Mouse (Mus musculus): ENCODE data around the gene Tfap2e. TPM values are rescaled to one million over a fixed set of nuclear protein-coding genes. Genes with fewer than 3 reads are reported as not detected.

The Tfap2e gene
- polyA plus RNA-seq, 1 experiment from 2014 or later, result 0.75 TPM

DNA sequence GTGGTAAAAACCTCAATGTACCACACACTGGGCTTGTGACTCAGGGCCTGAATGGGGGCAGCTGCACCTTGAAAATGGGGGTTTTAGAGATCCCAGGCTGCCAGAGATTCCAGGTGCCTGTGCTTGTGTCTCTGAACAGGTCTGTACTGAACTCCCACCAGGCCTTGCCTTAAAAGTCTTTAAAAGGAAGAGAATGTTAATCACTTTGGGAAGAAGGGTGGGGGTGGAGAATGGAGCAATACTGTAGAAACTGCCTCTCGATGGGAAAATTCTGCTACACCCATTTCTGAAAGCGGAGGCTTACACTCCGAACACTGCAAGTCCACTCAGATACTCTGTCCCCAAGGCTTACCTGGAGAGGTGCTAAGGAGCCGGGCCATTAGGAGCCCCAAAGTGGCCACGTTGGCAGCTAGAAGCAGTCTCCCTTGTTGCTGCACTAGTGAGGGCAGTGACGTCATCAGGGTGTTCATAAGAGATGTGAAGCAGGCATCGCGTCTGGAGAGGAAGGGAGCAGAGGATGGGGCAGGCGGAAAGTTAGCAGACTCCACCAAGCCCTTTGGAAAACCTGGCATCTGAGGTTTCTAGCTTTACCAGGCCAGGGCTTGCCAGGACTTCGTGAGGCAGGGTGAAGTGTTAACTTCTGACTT, 10.3 kb upstream of the Tfap2e start:
- H3K4me2 ChIP-seq (ENCODE audit: low read length), result no peak overlapping the region
- H3K4me3 ChIP-seq (replicated peaks; ENCODE audit: low read length), result no peak overlapping the region
- H3K27me3 ChIP-seq (replicated peaks; ENCODE audit: control insufficient read depth, insufficient read depth, low read length), result no peaks in the 10 kb centered on the region
- H3K9ac ChIP-seq (replicated peaks; ENCODE audit: low read depth, low read length), result no peak overlapping the region
- 73% methylated on average over 10 of the region's 10 CpGs for WGBS
- no peaks in the 10 kb centered on the region for H3K9me3 ChIP-seq (ENCODE audit: control insufficient read depth, low read length)
- ATAC-seq, result no peak
- H3K27ac ChIP-seq (ENCODE audit: low read length), result no peak overlapping the region
- H3K36me3 ChIP-seq (ENCODE audit: control insufficient read depth, insufficient read depth), result peaks cover 19% of the 10 kb centered on the region
- peaks cover 40% of the 10 kb centered on the region for H3K4me1 ChIP-seq (replicated peaks; ENCODE audit: control insufficient read depth, insufficient read depth, low read length)

DNA sequence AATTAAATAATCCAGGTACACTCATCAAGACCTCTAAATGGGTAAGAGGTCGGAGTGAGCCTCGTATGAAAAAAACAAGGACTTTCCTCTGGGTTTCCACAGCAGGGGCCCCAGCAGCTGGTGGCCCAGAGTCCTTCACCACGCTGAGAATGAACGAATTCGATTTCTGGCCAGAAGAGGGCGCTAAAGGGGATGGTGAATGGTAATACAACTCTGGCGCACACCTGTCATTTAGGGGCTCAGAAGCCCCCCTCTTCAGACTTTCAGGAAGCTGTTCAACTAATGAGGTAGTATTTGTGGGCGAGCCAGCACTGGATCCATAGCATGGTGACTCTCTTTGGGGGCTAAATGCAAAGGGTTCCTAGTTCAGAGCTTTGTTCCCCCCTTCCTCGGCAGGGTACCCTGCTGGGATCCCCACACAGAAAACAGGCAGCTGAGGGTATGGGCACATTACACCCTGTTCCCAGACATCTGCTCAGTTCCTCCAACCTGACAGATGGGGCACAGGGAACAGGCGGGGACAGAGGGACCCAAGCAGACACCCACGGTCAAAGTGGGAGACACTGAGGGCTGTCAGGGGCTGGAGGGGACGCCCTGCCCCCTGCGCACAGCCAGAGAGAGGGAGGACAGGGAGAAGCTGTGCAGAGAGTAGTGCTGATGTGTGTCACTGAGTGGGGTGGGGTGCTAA, 9.6 kb upstream of the Tfap2e start:
- no peak overlapping the region for H3K27ac ChIP-seq (ENCODE audit: low read length)
- ATAC-seq, result peak; percentile 18
- no peak overlapping the region for H3K4me3 ChIP-seq (replicated peaks; ENCODE audit: low read length)
- H3K36me3 ChIP-seq (ENCODE audit: control insufficient read depth, insufficient read depth), result peaks cover 19% of the 10 kb centered on the region
- peaks cover 33% of the 10 kb centered on the region for H3K4me1 ChIP-seq (replicated peaks; ENCODE audit: control insufficient read depth, insufficient read depth, low read length)
- H3K9me3 ChIP-seq (ENCODE audit: control insufficient read depth, low read length), result no peaks in the 10 kb centered on the region
- WGBS, result 28% methylated on average over 13 of the region's 13 CpGs
- H3K27me3 ChIP-seq (replicated peaks; ENCODE audit: control insufficient read depth, insufficient read depth, low read length), result 0 out of 2 replicates have a peak, but pooled peaks cover 2% of the 10 kb centered on the region
- H3K9ac ChIP-seq (replicated peaks; ENCODE audit: low read depth, low read length), result no peak overlapping the region
- no peak overlapping the region for H3K4me2 ChIP-seq (ENCODE audit: low read length)

DNA sequence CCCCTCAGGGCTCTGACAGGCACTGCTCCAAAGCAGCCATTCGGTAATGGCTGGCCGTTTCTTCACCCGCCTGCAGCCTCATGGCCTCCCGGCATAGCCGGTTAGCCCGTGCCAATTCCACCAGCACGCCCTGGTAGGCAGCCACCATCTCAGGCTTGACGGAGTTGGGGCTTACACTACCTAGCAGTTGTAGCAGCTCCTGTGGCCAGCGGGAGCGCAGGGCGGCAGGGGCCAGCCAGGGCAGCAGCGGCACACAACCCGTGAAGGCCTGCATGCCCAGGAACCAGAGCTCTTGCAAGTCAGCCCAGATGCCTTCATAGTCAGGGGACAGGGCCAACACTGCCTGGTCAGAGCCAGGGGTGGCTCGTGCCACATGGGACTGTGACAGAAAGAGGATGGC, 8.8 kb upstream of the Tfap2e start:
- Histone ChIP-seq H3K4me3 (replicated peaks; ENCODE audit: low read length) (no peak overlapping the region), H3K36me3 (ENCODE audit: control insufficient read depth, insufficient read depth) (peaks cover 19% of the 10 kb centered on the region), H3K4me2 (ENCODE audit: low read length) (no peak overlapping the region), H3K9me3 (ENCODE audit: control insufficient read depth, low read length) (no peaks in the 10 kb centered on the region), H3K4me1 (replicated peaks; ENCODE audit: control insufficient read depth, insufficient read depth, low read length) (peaks cover 25% of the 10 kb centered on the region), H3K27me3 (replicated peaks; ENCODE audit: control insufficient read depth, insufficient read depth, low read length) (peaks cover 4% of the 10 kb centered on the region; the same call in 1 of the 2 replicates), H3K9ac (replicated peaks; ENCODE audit: low read depth, low read length) (no peak overlapping the region), H3K27ac (ENCODE audit: low read length) (no peak overlapping the region)
- ATAC-seq, result no peak
- WGBS, result 85% methylated on average over 14 of the region's 14 CpGs

DNA sequence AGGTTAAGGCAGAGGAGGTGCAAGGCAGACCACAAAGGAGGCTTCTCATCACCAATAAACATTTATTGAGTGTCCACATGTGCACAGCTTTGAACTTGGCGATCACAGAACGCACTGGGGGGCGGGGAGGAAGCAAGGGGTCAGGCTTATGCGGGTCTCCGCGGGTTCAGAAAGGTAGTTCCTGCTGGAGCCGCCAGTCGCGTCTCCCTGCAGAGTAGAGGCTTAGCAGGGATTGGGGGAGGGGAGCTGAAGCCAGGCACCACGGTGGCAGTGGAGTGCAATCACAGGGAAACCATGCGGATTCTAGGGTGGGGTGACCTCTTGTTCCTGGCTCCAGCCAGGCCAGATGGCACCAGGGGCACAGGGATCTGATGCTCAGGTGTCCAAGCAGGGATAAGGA, 7.7 kb upstream of the Tfap2e start:
- Histone ChIP-seq H3K36me3 (ENCODE audit: control insufficient read depth, insufficient read depth) (peaks cover 19% of the 10 kb centered on the region), H3K4me3 (replicated peaks; ENCODE audit: low read length) (no peak overlapping the region), H3K4me2 (ENCODE audit: low read length) (no peak overlapping the region), H3K9me3 (ENCODE audit: control insufficient read depth, low read length) (no peaks in the 10 kb centered on the region), H3K9ac (replicated peaks; ENCODE audit: low read depth, low read length) (no peak overlapping the region), H3K27me3 (replicated peaks; ENCODE audit: control insufficient read depth, insufficient read depth, low read length) (peaks cover 11% of the 10 kb centered on the region), H3K27ac (ENCODE audit: low read length) (no peak overlapping the region), H3K4me1 (replicated peaks; ENCODE audit: control insufficient read depth, insufficient read depth, low read length) (peaks cover 14% of the 10 kb centered on the region)
- no peak for ATAC-seq
- WGBS, result 13% methylated on average over 11 of the region's 11 CpGs

GRCm38 (mm10) chr4:126742976-126743375, 6.9 kb upstream of the Tfap2e start:
- no peaks in the 10 kb centered on the region for H3K9me3 ChIP-seq (ENCODE audit: control insufficient read depth, low read length)
- peaks cover 10% of the 10 kb centered on the region for H3K4me1 ChIP-seq (replicated peaks; ENCODE audit: control insufficient read depth, insufficient read depth, low read length)
- H3K4me2 ChIP-seq (ENCODE audit: low read length), result no peak overlapping the region
- peaks cover 19% of the 10 kb centered on the region for H3K36me3 ChIP-seq (ENCODE audit: control insufficient read depth, insufficient read depth)
- H3K27me3 ChIP-seq (replicated peaks; ENCODE audit: control insufficient read depth, insufficient read depth, low read length), result peaks cover 17% of the 10 kb centered on the region
- H3K9ac ChIP-seq (replicated peaks; ENCODE audit: low read depth, low read length), result no peak overlapping the region
- 42% methylated on average over 2 of the region's 2 CpGs for WGBS
- H3K4me3 ChIP-seq (replicated peaks; ENCODE audit: low read length), result no peak overlapping the region
- H3K27ac ChIP-seq (ENCODE audit: low read length), result no peak overlapping the region
- ATAC-seq, result no peak

DNA sequence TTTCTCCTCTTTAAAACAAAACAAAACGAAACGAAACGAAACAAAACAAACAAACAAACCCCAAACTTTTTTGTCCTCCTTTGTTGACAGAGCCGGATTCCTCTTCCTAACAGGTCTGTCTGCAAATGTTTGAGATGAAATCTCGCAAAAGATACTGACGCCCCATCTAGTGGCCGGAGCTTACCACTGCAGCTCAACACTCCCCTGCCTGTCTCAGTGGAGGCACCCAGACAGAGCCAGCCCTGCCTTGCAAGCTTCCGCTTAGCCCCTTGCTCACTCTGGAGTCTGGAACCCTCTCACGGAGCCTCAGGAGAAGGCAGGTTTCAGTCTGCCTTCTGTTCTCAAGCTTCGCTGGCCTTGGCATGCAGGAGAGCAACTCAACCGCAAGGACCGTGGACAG, 5.4 kb upstream of the Tfap2e start:
- peak; percentile 78 for ATAC-seq
- Histone ChIP-seq H3K36me3 (ENCODE audit: control insufficient read depth, insufficient read depth) (peaks cover 13% of the 10 kb centered on the region), H3K27ac (ENCODE audit: low read length) (no peak overlapping the region), H3K4me2 (ENCODE audit: low read length) (no peak overlapping the region), H3K9ac (replicated peaks; ENCODE audit: low read depth, low read length) (no peak overlapping the region), H3K4me3 (replicated peaks; ENCODE audit: low read length) (no peak overlapping the region), H3K9me3 (ENCODE audit: control insufficient read depth, low read length) (no peaks in the 10 kb centered on the region), H3K27me3 (replicated peaks; ENCODE audit: control insufficient read depth, insufficient read depth, low read length) (peaks cover 31% of the 10 kb centered on the region), H3K4me1 (replicated peaks; ENCODE audit: control insufficient read depth, insufficient read depth, low read length) (peaks cover 9% of the 10 kb centered on the region)
- 5% methylated on average over 12 of the region's 12 CpGs for WGBS

DNA sequence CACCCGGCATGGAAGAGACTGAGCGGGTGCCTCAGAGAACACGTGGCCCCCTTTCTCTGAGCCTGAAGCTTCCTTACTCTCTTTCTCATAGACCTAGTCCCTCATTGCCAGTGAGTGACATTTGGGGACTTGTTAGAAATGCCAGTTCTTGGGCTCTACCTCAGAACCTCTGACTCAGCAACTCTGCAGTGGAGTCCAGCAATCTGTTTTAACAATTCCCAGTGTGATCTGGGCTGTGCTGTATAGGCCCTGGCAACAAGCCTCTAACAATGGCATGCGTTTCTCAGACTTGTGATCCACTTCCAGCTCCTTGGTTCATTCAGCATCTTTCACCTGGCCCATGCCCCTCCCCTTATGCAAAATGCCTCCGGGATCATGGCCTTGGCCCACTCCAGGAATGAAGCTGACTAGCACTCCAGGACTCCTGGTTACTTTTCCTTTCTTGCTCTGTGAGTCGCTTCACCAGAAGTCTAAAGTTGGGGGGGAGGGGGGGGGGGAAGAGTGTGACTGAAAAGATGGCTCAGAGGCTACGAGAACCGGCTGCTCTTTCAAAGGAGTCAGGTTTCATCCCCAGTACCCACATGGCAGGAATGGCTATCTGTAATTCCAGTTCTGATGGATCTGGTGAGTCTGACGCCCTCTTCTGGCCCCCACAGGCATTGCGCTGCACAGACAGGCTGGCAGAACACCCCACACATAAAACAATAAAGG, 4.1 kb upstream of the Tfap2e start:
- Histone ChIP-seq H3K27me3 (replicated peaks; ENCODE audit: control insufficient read depth, insufficient read depth, low read length) (peaks cover 36% of the 10 kb centered on the region), H3K36me3 (ENCODE audit: control insufficient read depth, insufficient read depth) (peaks cover 11% of the 10 kb centered on the region), H3K9me3 (ENCODE audit: control insufficient read depth, low read length) (no peaks in the 10 kb centered on the region), H3K27ac (ENCODE audit: low read length) (no peak overlapping the region), H3K4me1 (replicated peaks; ENCODE audit: control insufficient read depth, insufficient read depth, low read length) (peaks cover 12% of the 10 kb centered on the region), H3K4me2 (ENCODE audit: low read length) (no peak overlapping the region), H3K9ac (replicated peaks; ENCODE audit: low read depth, low read length) (no peak overlapping the region), H3K4me3 (replicated peaks; ENCODE audit: low read length) (no peak overlapping the region)
- ATAC-seq, result no peak
- 18% methylated on average over 10 of the region's 10 CpGs for WGBS

GRCm38 (mm10) chr4:126735382-126736000, 549 bp downstream of the Tfap2e start:
- Histone ChIP-seq H3K4me2 (ENCODE audit: low read length) (peak overlapping the region; percentile 34), H3K4me1 (replicated peaks; ENCODE audit: control insufficient read depth, insufficient read depth, low read length) (peaks cover 10% of the 10 kb centered on the region), H3K36me3 (ENCODE audit: control insufficient read depth, insufficient read depth) (no peaks in the 10 kb centered on the region), H3K9me3 (ENCODE audit: control insufficient read depth, low read length) (no peaks in the 10 kb centered on the region), H3K27ac (ENCODE audit: low read length) (no peak overlapping the region), H3K9ac (replicated peaks; ENCODE audit: low read depth, low read length) (no peak overlapping the region), H3K27me3 (replicated peaks; ENCODE audit: control insufficient read depth, insufficient read depth, low read length) (peaks cover 71% of the 10 kb centered on the region), H3K4me3 (replicated peaks; ENCODE audit: low read length) (peak overlapping the region; percentile 23)
- WGBS, result 2% methylated on average over 53 of the region's 62 CpGs
- no peak for ATAC-seq

Measured in forebrain, embryonic 16.5 days (tissue).